Mouse (Mus musculus): ENCODE data around the gene Bpnt1. TPM values are rescaled to one million over a fixed set of nuclear protein-coding genes. Genes with fewer than 3 reads are reported as not detected.

Gene Bpnt1
- polyA plus RNA-seq, 1 experiment, result 54.0 TPM

- no peak overlapping the region for H3K27ac ChIP-seq (ENCODE audit: insufficient read depth, low read length)
- H3K36me3 ChIP-seq (ENCODE audit: control insufficient read depth, insufficient read depth, low read length, poor library complexity, severe bottlenecking), result 0 out of 2 replicates have a peak, but pooled peaks cover 2% of the 10 kb centered on the region
- TF ChIP-seq CTCF (IDR thresholded peaks at IDR 0.05; ENCODE audit: low read depth, low read length), result no peak
- TF ChIP-seq EP300 (IDR thresholded peaks at IDR 0.05; ENCODE audit: insufficient read depth, low read depth, low read length), result no peak
- TF ChIP-seq POLR2A (IDR thresholded peaks at IDR 0.05; ENCODE audit: insufficient read depth, low read length), result no peak
- no peaks in the 10 kb centered on the region for H3K27me3 ChIP-seq (ENCODE audit: control insufficient read depth, insufficient read depth, low read length, poor library complexity, severe bottlenecking)
- H3K9me3 ChIP-seq (replicated peaks; ENCODE audit: control insufficient read depth, insufficient read depth, low read length, poor library complexity, severe bottlenecking), result no peaks in the 10 kb centered on the region
- no peak overlapping the region for H3K4me3 ChIP-seq (ENCODE audit: low read depth, low read length)
- no peak overlapping the region for H3K9ac ChIP-seq (ENCODE audit: low read depth, poor library complexity, severe bottlenecking)
- H3K4me1 ChIP-seq (ENCODE audit: control insufficient read depth, insufficient read depth, low read length), result no peaks in the 10 kb centered on the region
These were observed 24.3 kb downstream of the Bpnt1 start for GRCm38 (mm10) chr1:185356246-185356645.

- Histone ChIP-seq H3K36me3 (ENCODE audit: control insufficient read depth, insufficient read depth, low read length, poor library complexity, severe bottlenecking) (no peaks in the 10 kb centered on the region), H3K27ac (ENCODE audit: insufficient read depth, low read length) (no peak overlapping the region), H3K27me3 (ENCODE audit: control insufficient read depth, insufficient read depth, low read length, poor library complexity, severe bottlenecking) (no peaks in the 10 kb centered on the region), H3K9me3 (replicated peaks; ENCODE audit: control insufficient read depth, insufficient read depth, low read length, poor library complexity, severe bottlenecking) (no peaks in the 10 kb centered on the region), H3K4me3 (ENCODE audit: low read depth, low read length) (no peak overlapping the region), H3K4me1 (ENCODE audit: control insufficient read depth, insufficient read depth, low read length) (no peaks in the 10 kb centered on the region), H3K9ac (ENCODE audit: low read depth, poor library complexity, severe bottlenecking) (no peak overlapping the region)
- TF ChIP-seq CTCF (IDR thresholded peaks at IDR 0.05; ENCODE audit: low read depth, low read length), result no peak
- TF ChIP-seq POLR2A (IDR thresholded peaks at IDR 0.05; ENCODE audit: insufficient read depth, low read length), result no peak
- no peak for TF ChIP-seq EP300 (IDR thresholded peaks at IDR 0.05; ENCODE audit: insufficient read depth, low read depth, low read length)
These were observed 26.3 kb downstream of the Bpnt1 start for GRCm38 (mm10) chr1:185358211-185358610.

- no peaks in the 10 kb centered on the region for H3K27me3 ChIP-seq (ENCODE audit: control insufficient read depth, insufficient read depth, low read length, poor library complexity, severe bottlenecking)
- peaks cover 7% of the 10 kb centered on the region; the same call in 1 of the 2 replicates for H3K36me3 ChIP-seq (ENCODE audit: control insufficient read depth, insufficient read depth, low read length, poor library complexity, severe bottlenecking)
- H3K9me3 ChIP-seq (replicated peaks; ENCODE audit: control insufficient read depth, insufficient read depth, low read length, poor library complexity, severe bottlenecking), result no peaks in the 10 kb centered on the region
- H3K9ac ChIP-seq (ENCODE audit: low read depth, poor library complexity, severe bottlenecking), result peak within 1 kb of the TSS; percentile 88
- peaks cover 2% of the 10 kb centered on the region for H3K4me1 ChIP-seq (ENCODE audit: control insufficient read depth, insufficient read depth, low read length)
- H3K27ac ChIP-seq (ENCODE audit: insufficient read depth, low read length), result peak within 1 kb of the TSS; percentile 46
- H3K4me3 ChIP-seq (ENCODE audit: low read depth, low read length), result peak within 1 kb of the TSS; percentile 99
- TF ChIP-seq CTCF (IDR thresholded peaks at IDR 0.05; ENCODE audit: low read depth, low read length) (no peak), POLR2A (IDR thresholded peaks at IDR 0.05; ENCODE audit: insufficient read depth, low read length) (peak; percentile 25)
These were observed 30.9 kb downstream of the Bpnt1 start, which contains the start of gene Eprs for GRCm38 (mm10) chr1:185362677-185363520. Gene Eprs, plus strand, starts transcription at chr1:185363044.

- H3K27me3 ChIP-seq (ENCODE audit: control insufficient read depth, insufficient read depth, low read length, poor library complexity, severe bottlenecking), result no peaks in the 10 kb centered on the region
- no peaks in the 10 kb centered on the region for H3K9me3 ChIP-seq (replicated peaks; ENCODE audit: control insufficient read depth, insufficient read depth, low read length, poor library complexity, severe bottlenecking)
- peak overlapping the region; percentile 88 for H3K9ac ChIP-seq (ENCODE audit: low read depth, poor library complexity, severe bottlenecking)
- peaks cover 10% of the 10 kb centered on the region for H3K36me3 ChIP-seq (ENCODE audit: control insufficient read depth, insufficient read depth, low read length, poor library complexity, severe bottlenecking)
- TF ChIP-seq EP300 (IDR thresholded peaks at IDR 0.05; ENCODE audit: insufficient read depth, low read depth, low read length), result no peak
- TF ChIP-seq POLR2A (IDR thresholded peaks at IDR 0.05; ENCODE audit: insufficient read depth, low read length), result no peak
- TF ChIP-seq CTCF (IDR thresholded peaks at IDR 0.05; ENCODE audit: low read depth, low read length), result no peak
- peaks cover 2% of the 10 kb centered on the region for H3K4me1 ChIP-seq (ENCODE audit: control insufficient read depth, insufficient read depth, low read length)
- H3K4me3 ChIP-seq (ENCODE audit: low read depth, low read length), result peak overlapping the region; percentile 90
- H3K27ac ChIP-seq (ENCODE audit: insufficient read depth, low read length), result peak overlapping the region; percentile 42
These were observed 31.7 kb downstream of the Bpnt1 start for GRCm38 (mm10) chr1:185363526-185364182.

- peak overlapping the region; percentile 88 for H3K9ac ChIP-seq (ENCODE audit: low read depth, poor library complexity, severe bottlenecking)
- TF ChIP-seq CTCF (IDR thresholded peaks at IDR 0.05; ENCODE audit: low read depth, low read length), result no peak
- no peak for TF ChIP-seq POLR2A (IDR thresholded peaks at IDR 0.05; ENCODE audit: insufficient read depth, low read length)
- no peak for TF ChIP-seq EP300 (IDR thresholded peaks at IDR 0.05; ENCODE audit: insufficient read depth, low read depth, low read length)
- peaks cover 12% of the 10 kb centered on the region for H3K36me3 ChIP-seq (ENCODE audit: control insufficient read depth, insufficient read depth, low read length, poor library complexity, severe bottlenecking)
- H3K4me3 ChIP-seq (ENCODE audit: low read depth, low read length), result peak overlapping the region; percentile 60
- H3K9me3 ChIP-seq (replicated peaks; ENCODE audit: control insufficient read depth, insufficient read depth, low read length, poor library complexity, severe bottlenecking), result no peaks in the 10 kb centered on the region
- no peak overlapping the region for H3K27ac ChIP-seq (ENCODE audit: insufficient read depth, low read length)
- H3K4me1 ChIP-seq (ENCODE audit: control insufficient read depth, insufficient read depth, low read length), result peaks cover 2% of the 10 kb centered on the region
- H3K27me3 ChIP-seq (ENCODE audit: control insufficient read depth, insufficient read depth, low read length, poor library complexity, severe bottlenecking), result no peaks in the 10 kb centered on the region
These were observed 32.2 kb downstream of the Bpnt1 start for GRCm38 (mm10) chr1:185364183-185364540.

- H3K9me3 ChIP-seq (replicated peaks; ENCODE audit: control insufficient read depth, insufficient read depth, low read length, poor library complexity, severe bottlenecking), result no peaks in the 10 kb centered on the region
These were observed 35.4 kb downstream of the Bpnt1 start for GRCm38 (mm10) chr1:185367383-185367782.

More at GRCm38 (mm10) chr1:185367383-185367782, 35.4 kb downstream of the Bpnt1 start:
- TF ChIP-seq CTCF (IDR thresholded peaks at IDR 0.05; ENCODE audit: low read depth, low read length), result no peak
- no peak for TF ChIP-seq EP300 (IDR thresholded peaks at IDR 0.05; ENCODE audit: insufficient read depth, low read depth, low read length)
- TF ChIP-seq POLR2A (IDR thresholded peaks at IDR 0.05; ENCODE audit: insufficient read depth, low read length), result no peak
- Histone ChIP-seq H3K36me3 (ENCODE audit: control insufficient read depth, insufficient read depth, low read length, poor library complexity, severe bottlenecking) (peaks cover 37% of the 10 kb centered on the region), H3K4me3 (ENCODE audit: low read depth, low read length) (no peak overlapping the region), H3K4me1 (ENCODE audit: control insufficient read depth, insufficient read depth, low read length) (peaks cover 2% of the 10 kb centered on the region), H3K27me3 (ENCODE audit: control insufficient read depth, insufficient read depth, low read length, poor library complexity, severe bottlenecking) (no peaks in the 10 kb centered on the region), H3K9ac (ENCODE audit: low read depth, poor library complexity, severe bottlenecking) (no peak overlapping the region), H3K27ac (ENCODE audit: insufficient read depth, low read length) (no peak overlapping the region)
